Mouse (Mus musculus): ENCODE results near the gene Meltf. TPM values are rescaled to one million over a fixed set of nuclear protein-coding genes. Genes with fewer than 3 reads are reported as not detected.

Gene Meltf
- 0.43 and 0.60 TPM in 2 replicates for polyA plus RNA-seq (2012; rRNA removed)

DNA sequence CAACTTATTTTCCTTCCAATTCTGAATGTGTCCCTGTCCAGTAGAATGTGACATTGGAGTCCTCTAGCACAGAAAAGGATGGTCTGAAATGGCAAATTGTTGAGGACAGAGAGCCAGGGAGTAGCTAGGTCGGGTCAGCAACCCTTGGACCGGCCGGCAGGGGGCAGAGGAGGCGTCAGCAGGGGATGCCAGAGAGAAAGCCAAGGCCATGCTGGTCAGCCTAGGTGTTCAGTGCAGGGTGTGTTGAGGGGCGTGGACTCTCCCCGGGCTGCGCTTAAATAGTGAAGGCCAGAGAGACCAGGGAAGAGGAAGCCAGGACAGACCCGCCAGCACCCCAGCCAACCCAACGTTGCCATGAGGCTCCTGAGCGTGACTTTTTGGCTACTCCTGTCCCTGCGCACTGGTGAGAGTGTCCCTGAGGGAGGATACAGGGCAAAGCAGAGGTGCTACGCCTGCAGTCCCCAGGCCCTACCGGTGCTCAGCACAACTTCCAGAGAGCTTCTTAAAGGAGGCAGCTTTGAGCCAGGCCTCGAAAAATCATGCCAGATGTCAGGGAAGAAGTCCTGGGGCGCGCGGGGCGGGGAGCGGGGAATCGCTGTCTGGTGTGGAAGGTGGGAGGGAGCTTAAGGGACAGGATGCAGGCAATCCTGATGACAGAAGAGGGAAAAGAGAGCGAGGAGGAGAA is at the start of gene Meltf:
TSS of gene Meltf (plus strand) at position 238 of the 685 bp plus-strand sequence.
- Histone ChIP-seq H3K27ac (ENCODE audit: control insufficient read depth, insufficient read depth, low read length) (no peak within 1 kb of the TSS), H3K27me3 (ENCODE audit: control insufficient read depth, insufficient read depth, low read length) (no peaks in the 10 kb centered on the region), H3K4me1 (replicated peaks; ENCODE audit: control insufficient read depth, insufficient read depth, low read length) (no peaks in the 10 kb centered on the region), H3K4me3 (ENCODE audit: control insufficient read depth, insufficient read depth, low read length) (no peak within 1 kb of the TSS), H3K36me3 (ENCODE audit: control insufficient read depth, insufficient read depth, low read length) (no peaks in the 10 kb centered on the region)
- peak; percentile 61 for DNase-seq
- TF ChIP-seq CTCF (IDR thresholded peaks at IDR 0.05; ENCODE audit: borderline replicate concordance, control insufficient read depth, extremely low read depth, insufficient read depth, low read length, poor library complexity), result peak; percentile 83; the same call in 1 of the 2 replicates
- no peak for TF ChIP-seq POLR2A (IDR thresholded peaks at IDR 0.05; ENCODE audit: control insufficient read depth, extremely low read depth, insufficient read depth, low read length, poor library complexity)
- 47% methylated on average over 21 of the region's 21 CpGs for WGBS

DNA sequence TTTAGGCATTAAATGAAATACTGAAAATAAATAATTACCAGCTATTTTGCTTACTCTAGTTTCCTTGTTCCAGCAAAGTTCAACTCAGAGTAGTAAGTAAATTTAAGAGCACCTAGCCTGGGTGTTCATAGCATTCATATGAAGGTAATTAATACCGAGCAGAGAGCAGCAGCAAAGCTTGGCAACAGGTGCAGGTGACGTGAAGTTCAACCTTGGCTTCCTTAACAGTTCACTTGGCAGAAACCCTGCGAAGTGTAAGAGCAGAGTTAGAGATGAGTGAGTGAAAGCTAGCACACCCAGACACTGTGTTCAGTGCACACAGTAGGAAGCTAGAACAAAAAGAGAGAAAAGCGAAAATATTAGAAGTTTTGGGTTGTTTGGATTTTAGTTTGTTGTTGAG is 47.9 kb upstream of the Meltf start:
- TF ChIP-seq CTCF (IDR thresholded peaks at IDR 0.05; ENCODE audit: borderline replicate concordance, control insufficient read depth, extremely low read depth, insufficient read depth, low read length, poor library complexity) (no peak), POLR2A (IDR thresholded peaks at IDR 0.05; ENCODE audit: control insufficient read depth, extremely low read depth, insufficient read depth, low read length, poor library complexity) (no peak)
- no peak overlapping the region for H3K27ac ChIP-seq (ENCODE audit: control insufficient read depth, insufficient read depth, low read length)
- no peak overlapping the region for H3K4me3 ChIP-seq (ENCODE audit: control insufficient read depth, insufficient read depth, low read length)
- DNase-seq, result no peak
- no peaks in the 10 kb centered on the region for H3K4me1 ChIP-seq (replicated peaks; ENCODE audit: control insufficient read depth, insufficient read depth, low read length)
- H3K36me3 ChIP-seq (ENCODE audit: control insufficient read depth, insufficient read depth, low read length), result no peaks in the 10 kb centered on the region; the same call in 1 of the 2 replicates
- no peaks in the 10 kb centered on the region for H3K27me3 ChIP-seq (ENCODE audit: control insufficient read depth, insufficient read depth, low read length)
- WGBS, result 96% methylated on average over 4 of the region's 4 CpGs

DNA sequence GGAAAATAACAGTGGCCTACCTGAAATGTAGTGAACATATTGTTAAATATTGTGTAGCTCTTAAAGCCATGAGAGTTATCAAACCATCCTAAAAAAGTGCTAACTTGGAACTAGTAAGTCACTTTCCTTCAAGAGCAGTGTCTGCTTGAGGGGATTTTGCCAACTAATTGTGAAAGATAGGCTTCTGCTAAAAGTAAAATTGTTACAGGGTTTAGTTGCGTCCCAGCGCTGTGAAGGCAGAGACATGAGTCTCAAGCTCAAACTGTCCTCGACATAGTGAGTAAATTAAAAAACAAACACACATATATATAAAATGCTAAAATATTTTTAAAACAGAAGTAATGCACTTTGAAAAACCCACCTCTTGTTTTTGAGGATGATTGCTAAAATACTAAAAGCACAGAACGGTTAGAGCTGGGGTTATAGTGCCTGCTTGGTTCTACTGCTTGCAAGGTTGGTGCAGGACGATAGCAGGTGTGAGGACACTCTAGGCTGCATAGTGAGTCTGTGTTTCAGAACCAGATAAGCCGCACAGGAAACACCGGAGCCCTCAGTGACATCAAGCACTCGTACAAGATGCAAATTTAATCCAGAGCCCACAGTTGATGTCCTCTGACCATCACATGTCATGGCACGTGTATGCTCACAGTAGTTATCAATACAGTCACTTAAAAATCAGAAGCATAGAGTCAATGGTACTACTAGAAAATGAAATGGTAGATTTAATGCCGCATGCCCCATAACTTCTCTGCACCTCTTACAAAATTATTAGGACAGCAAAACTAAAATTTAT is 45.8 kb upstream of the Meltf start:
- H3K27me3 ChIP-seq (ENCODE audit: control insufficient read depth, insufficient read depth, low read length), result no peaks in the 10 kb centered on the region
- H3K27ac ChIP-seq (ENCODE audit: control insufficient read depth, insufficient read depth, low read length), result no peak overlapping the region
- no peaks in the 10 kb centered on the region; the same call in 1 of the 2 replicates for H3K36me3 ChIP-seq (ENCODE audit: control insufficient read depth, insufficient read depth, low read length)
- 95% methylated on average over 10 of the region's 10 CpGs for WGBS
- no peak for TF ChIP-seq POLR2A (IDR thresholded peaks at IDR 0.05; ENCODE audit: control insufficient read depth, extremely low read depth, insufficient read depth, low read length, poor library complexity)
- no peak for TF ChIP-seq CTCF (IDR thresholded peaks at IDR 0.05; ENCODE audit: borderline replicate concordance, control insufficient read depth, extremely low read depth, insufficient read depth, low read length, poor library complexity)
- H3K4me3 ChIP-seq (ENCODE audit: control insufficient read depth, insufficient read depth, low read length), result no peak overlapping the region
- no peak for DNase-seq
- H3K4me1 ChIP-seq (replicated peaks; ENCODE audit: control insufficient read depth, insufficient read depth, low read length), result no peaks in the 10 kb centered on the region

DNA sequence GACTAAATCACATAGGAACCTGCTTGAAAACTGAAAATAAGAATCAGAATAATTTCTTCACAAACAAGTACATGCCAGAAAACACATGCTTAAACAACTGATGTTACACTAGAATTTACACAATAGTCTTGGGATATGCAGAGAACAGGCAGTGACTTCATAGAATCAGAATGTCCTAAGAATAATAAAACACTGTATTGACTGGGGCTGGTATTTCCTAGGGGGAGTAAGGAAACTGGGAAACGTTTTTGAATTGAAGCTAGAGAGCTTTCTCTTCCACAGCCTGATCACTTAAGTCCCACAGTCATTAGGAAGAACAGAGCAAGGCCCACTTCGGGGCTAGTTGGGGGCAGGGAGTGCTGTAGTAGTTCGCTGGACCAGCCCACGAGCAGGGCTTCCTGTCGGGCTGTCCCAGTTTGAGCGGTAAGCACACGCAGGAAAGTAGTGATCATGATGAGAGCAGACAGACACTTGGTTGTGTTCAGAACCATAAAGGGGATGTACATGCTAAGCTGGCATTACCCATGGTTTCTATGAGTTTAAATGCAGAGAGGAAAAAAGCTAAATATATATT is 44.5 kb upstream of the Meltf start:
- Histone ChIP-seq H3K4me3 (ENCODE audit: control insufficient read depth, insufficient read depth, low read length) (no peak overlapping the region), H3K27me3 (ENCODE audit: control insufficient read depth, insufficient read depth, low read length) (no peaks in the 10 kb centered on the region), H3K4me1 (replicated peaks; ENCODE audit: control insufficient read depth, insufficient read depth, low read length) (no peaks in the 10 kb centered on the region), H3K36me3 (ENCODE audit: control insufficient read depth, insufficient read depth, low read length) (peaks cover 11% of the 10 kb centered on the region), H3K27ac (ENCODE audit: control insufficient read depth, insufficient read depth, low read length) (no peak overlapping the region)
- WGBS, result 75% methylated on average over 7 of the region's 7 CpGs
- TF ChIP-seq CTCF (IDR thresholded peaks at IDR 0.05; ENCODE audit: borderline replicate concordance, control insufficient read depth, extremely low read depth, insufficient read depth, low read length, poor library complexity), result no peak
- TF ChIP-seq POLR2A (IDR thresholded peaks at IDR 0.05; ENCODE audit: control insufficient read depth, extremely low read depth, insufficient read depth, low read length, poor library complexity), result no peak
- no peak for DNase-seq

DNA sequence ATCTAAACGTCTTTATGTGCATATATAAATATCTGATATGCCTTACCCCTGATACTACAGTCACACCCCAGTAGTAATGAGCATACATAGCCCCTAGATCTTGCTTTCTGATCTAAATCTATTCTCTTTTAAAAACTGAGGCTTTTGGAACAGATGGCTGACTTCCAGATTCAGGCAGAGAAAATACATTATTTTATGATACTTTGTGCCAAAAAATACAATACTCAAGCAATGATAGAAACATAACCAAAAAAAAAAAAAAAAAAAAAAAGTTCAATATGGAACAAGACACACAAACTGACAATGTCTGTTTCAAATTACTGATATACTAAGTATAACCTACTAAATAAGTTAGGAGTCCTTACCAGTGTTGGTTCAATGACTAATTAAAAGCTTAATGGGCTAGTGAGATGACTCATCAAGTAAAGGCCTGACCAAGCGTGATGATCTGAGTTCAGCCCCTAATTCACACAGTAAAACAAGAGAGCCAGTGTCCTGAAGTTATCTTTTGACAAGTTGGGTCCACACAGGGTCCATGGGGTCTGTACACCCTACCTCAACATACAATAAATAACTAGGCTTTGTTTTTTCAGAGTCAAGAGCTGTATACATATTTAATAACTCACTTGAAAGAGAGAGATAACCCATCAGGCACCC is 43.8 kb upstream of the Meltf start:
- WGBS, result 98% methylated on average over 2 of the region's 2 CpGs

DNA sequence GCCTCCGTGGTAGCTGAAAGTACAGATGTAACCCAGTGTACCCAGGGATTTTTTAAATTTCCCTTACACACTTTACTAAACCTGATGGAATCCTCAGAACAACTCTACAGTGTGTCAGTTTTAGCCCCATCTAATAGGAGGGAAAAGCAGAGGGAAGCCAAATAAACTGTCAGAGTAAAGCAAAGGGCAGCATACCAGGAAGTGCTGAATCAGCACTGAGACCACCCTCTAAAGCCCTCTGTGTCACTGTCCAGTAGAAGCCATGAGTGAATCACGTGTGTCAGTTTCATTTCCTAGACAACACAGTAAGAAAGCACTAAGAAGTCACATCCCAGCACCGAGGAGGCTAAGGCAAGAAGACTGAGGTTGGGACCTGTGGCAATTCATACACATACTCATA is 41.2 kb upstream of the Meltf start:
- H3K4me1 ChIP-seq (replicated peaks; ENCODE audit: control insufficient read depth, insufficient read depth, low read length), result no peaks in the 10 kb centered on the region
- no peaks in the 10 kb centered on the region for H3K27me3 ChIP-seq (ENCODE audit: control insufficient read depth, insufficient read depth, low read length)
- TF ChIP-seq POLR2A (IDR thresholded peaks at IDR 0.05; ENCODE audit: control insufficient read depth, extremely low read depth, insufficient read depth, low read length, poor library complexity), result no peak
- 95% methylated on average over 3 of the region's 3 CpGs for WGBS
- no peak for DNase-seq
- no peak overlapping the region for H3K4me3 ChIP-seq (ENCODE audit: control insufficient read depth, insufficient read depth, low read length)
- peaks cover 11% of the 10 kb centered on the region for H3K36me3 ChIP-seq (ENCODE audit: control insufficient read depth, insufficient read depth, low read length)
- H3K27ac ChIP-seq (ENCODE audit: control insufficient read depth, insufficient read depth, low read length), result no peak overlapping the region

More for the DNA sequence above, 43.8 kb upstream of the Meltf start:
- H3K27ac ChIP-seq (ENCODE audit: control insufficient read depth, insufficient read depth, low read length), result no peak overlapping the region
- TF ChIP-seq CTCF (IDR thresholded peaks at IDR 0.05; ENCODE audit: borderline replicate concordance, control insufficient read depth, extremely low read depth, insufficient read depth, low read length, poor library complexity) (no peak), POLR2A (IDR thresholded peaks at IDR 0.05; ENCODE audit: control insufficient read depth, extremely low read depth, insufficient read depth, low read length, poor library complexity) (no peak)
- no peak overlapping the region for H3K4me3 ChIP-seq (ENCODE audit: control insufficient read depth, insufficient read depth, low read length)
- peaks cover 11% of the 10 kb centered on the region for H3K36me3 ChIP-seq (ENCODE audit: control insufficient read depth, insufficient read depth, low read length)
- no peaks in the 10 kb centered on the region for H3K4me1 ChIP-seq (replicated peaks; ENCODE audit: control insufficient read depth, insufficient read depth, low read length)
- H3K27me3 ChIP-seq (ENCODE audit: control insufficient read depth, insufficient read depth, low read length), result no peaks in the 10 kb centered on the region
- DNase-seq, result no peak
